Mouse (Mus musculus): ENCODE results near the gene AI481877. TPM values are rescaled to one million over a fixed set of nuclear protein-coding genes. Genes with fewer than 3 reads are reported as not detected.

Gene AI481877
- total and polyA plus RNA-seq, 3 experiments = 0.01 TPM; not detected in 2

- TF ChIP-seq NRF1 (IDR thresholded peaks at IDR 0.05; ENCODE audit: insufficient read depth, low read depth, low read length, poor library complexity, severe bottlenecking) (peak; percentile 84), KAT2A (conservative IDR thresholded peaks at IDR 0.05; ENCODE audit: low read depth, low read length) (no peak; the same call in 1 of the 2 replicates), RCOR1 (IDR thresholded peaks at IDR 0.05; ENCODE audit: low read depth, low read length) (no peak), ETS1 (IDR thresholded peaks at IDR 0.05; ENCODE audit: low read depth, low read length) (no peak), USF2 (IDR thresholded peaks at IDR 0.05; ENCODE audit: borderline replicate concordance in 1 of 2, insufficient read depth in 1 of 2, low read depth in 1 of 2, low read length in 2 of 2) (no peak), RAD21 (IDR thresholded peaks at IDR 0.05; ENCODE audit: low read depth, low read length) (no peak), GABPA (IDR thresholded peaks at IDR 0.05; ENCODE audit: low read depth, low read length) (no peak), SIN3A (IDR thresholded peaks at IDR 0.05; ENCODE audit: low read length) (peak; percentile 98), MXI1 (IDR thresholded peaks at IDR 0.05; ENCODE audit: low read depth, low read length) (peak; percentile 90)
These were observed 135.6 kb downstream of the AI481877 start, which contains the start of gene Gm20503 (continued) for GRCm38 (mm10) chr4:59002948-59003805.

GRCm38 (mm10) chr4:59000614-59001013 lies 138.2 kb downstream of the AI481877 start:
- Histone ChIP-seq H3K4me3 (ENCODE audit: control insufficient read depth in 1 of 2, insufficient read depth in 1 of 2, low read depth in 2 of 2, low read length in 2 of 2) (no peak overlapping the region), H3K27me3 (ENCODE audit: control insufficient read depth in 1 of 2, insufficient read depth in 2 of 2, low read length in 2 of 2) (no peaks in the 10 kb centered on the region), H3K4me1 (ENCODE audit: control insufficient read depth in 1 of 2, insufficient read depth in 2 of 2, low read length in 2 of 2) (peaks cover 10 to 19% of the 10 kb centered on the region in 2 experiments), H3K79me2 (ENCODE audit: control insufficient read depth, insufficient read depth, low read length, poor library complexity) (peaks cover 24% of the 10 kb centered on the region), H3K9me3 (replicated peaks; ENCODE audit: insufficient read depth, low read length) (no peaks in the 10 kb centered on the region), H3K9ac (ENCODE audit: control insufficient read depth, low read depth, low read length, poor library complexity, severe bottlenecking) (no peak overlapping the region), H3K27ac (ENCODE audit: control insufficient read depth, low read depth, low read length) (no peak overlapping the region), H3K36me3 (ENCODE audit: control insufficient read depth in 1 of 2, insufficient read depth in 2 of 2, low read length in 2 of 2) (peaks cover 0 to 27% of the 10 kb centered on the region in 2 experiments; a peak in 2 of 4 replicates)
- peak; percentile 90 for DNase-seq (ENCODE audit: low read depth, low spot score)
- TF ChIP-seq CTCF (IDR thresholded peaks at IDR 0.05 in 2 of 3, conservative IDR thresholded peaks at IDR 0.05 in 1 of 3; ENCODE audit: control insufficient read depth in 1 of 3, insufficient read depth in 1 of 3, low read depth in 2 of 3, low read length in 3 of 3, poor library complexity in 1 of 3, severe bottlenecking in 1 of 3) (peak; percentile 54 to 78 (median 65)), EP300 (IDR thresholded peaks at IDR 0.05; ENCODE audit: low read depth in 1 of 2, low read length in 2 of 2) (no peak), MAZ (IDR thresholded peaks at IDR 0.05; ENCODE audit: low read depth, low read length) (no peak), GABPA (IDR thresholded peaks at IDR 0.05; ENCODE audit: low read depth, low read length) (no peak), ELF1 (IDR thresholded peaks at IDR 0.05; ENCODE audit: low read depth, low read length) (no peak), TBP (IDR thresholded peaks at IDR 0.05; ENCODE audit: low read depth, low read length) (no peak), TCF12 (IDR thresholded peaks at IDR 0.05; ENCODE audit: low read depth, low read length) (no peak), USF2 (IDR thresholded peaks at IDR 0.05; ENCODE audit: borderline replicate concordance in 1 of 2, insufficient read depth in 1 of 2, low read depth in 1 of 2, low read length in 2 of 2) (no peak), NELFE (IDR thresholded peaks at IDR 0.05; ENCODE audit: low read depth, low read length) (no peak), ZC3H11A (IDR thresholded peaks at IDR 0.05; ENCODE audit: low read depth, low read length) (peak; percentile 14; the same call in 1 of the 2 replicates), MXI1 (IDR thresholded peaks at IDR 0.05; ENCODE audit: low read depth, low read length) (peak; percentile 49; the same call in 1 of the 2 replicates), ZNF384 (IDR thresholded peaks at IDR 0.05; ENCODE audit: low read depth, low read length) (peak; percentile 92), MYB (IDR thresholded peaks at IDR 0.05; ENCODE audit: low read depth, low read length) (no peak), TAL1 (IDR thresholded peaks at IDR 0.05; ENCODE audit: low read length) (no peak), POLR2AphosphoS5 (IDR thresholded peaks at IDR 0.05; ENCODE audit: borderline replicate concordance, low read depth, low read length) (no peak), ZKSCAN1 (IDR thresholded peaks at IDR 0.05; ENCODE audit: low read depth, low read length) (no peak), UBTF (IDR thresholded peaks at IDR 0.05; ENCODE audit: borderline replicate concordance, insufficient read depth, low read depth, low read length) (no peak), MAFK (IDR thresholded peaks at IDR 0.05; ENCODE audit: borderline replicate concordance, low read depth, low read length) (no peak), RCOR1 (IDR thresholded peaks at IDR 0.05; ENCODE audit: low read depth, low read length) (no peak), NRF1 (IDR thresholded peaks at IDR 0.05; ENCODE audit: insufficient read depth, low read depth, low read length, poor library complexity, severe bottlenecking) (no peak), MEF2A (IDR thresholded peaks at IDR 0.05; ENCODE audit: extremely low read depth, insufficient replicate concordance, low read depth, low read length, poor library complexity, severe bottlenecking) (no peak), ETS1 (IDR thresholded peaks at IDR 0.05; ENCODE audit: low read depth, low read length) (0 out of 2 replicates have a peak, but pooled peaks have one; percentile 9), GATA1 (IDR thresholded peaks at IDR 0.05; ENCODE audit: low read depth, low read length) (no peak), RAD21 (IDR thresholded peaks at IDR 0.05; ENCODE audit: low read depth, low read length) (peak; percentile 54), SMC3 (IDR thresholded peaks at IDR 0.05; ENCODE audit: low read depth, low read length) (peak; percentile 70), POLR2A (IDR thresholded peaks at IDR 0.05; ENCODE audit: control insufficient read depth in 1 of 2, insufficient read depth in 1 of 2, low read depth in 1 of 2, low read length in 2 of 2, poor library complexity in 1 of 2) (no peak), POLR2AphosphoS2 (IDR thresholded peaks at IDR 0.05; ENCODE audit: low read length) (no peak), KAT2A (conservative IDR thresholded peaks at IDR 0.05; ENCODE audit: low read depth, low read length) (no peak), USF1 (IDR thresholded peaks at IDR 0.05; ENCODE audit: low read depth, low read length) (no peak), JUND (IDR thresholded peaks at IDR 0.05; ENCODE audit: low read depth, low read length) (no peak)
